Mouse (Mus musculus): Measurements from ENCODE around the gene Clec4a2. TPM values are rescaled to one million over a fixed set of nuclear protein-coding genes. Genes with fewer than 3 reads are reported as not detected.

The Clec4a2 gene
- polyA plus RNA-seq, 1 experiment from 2014 or later: 1.6 TPM

Other genes with a start within 250 kb of the Clec4a2 start
- gene Necap1, start 232.0 kb upstream of the Clec4a2 start, polyA plus RNA-seq (2016; fragmentation: Nextera tagmentation; extraction: Ambion mirVana): 85.2 and 87.1 TPM in 2 replicates
- gene Clec4a1, start 184.6 kb upstream of the Clec4a2 start, polyA plus RNA-seq (2016; fragmentation: Nextera tagmentation; extraction: Ambion mirVana): 1.1 and 1.6 TPM in 2 replicates
- 0.49 and 0.94 TPM in 2 replicates for gene Clec4a3, start 153.9 kb upstream of the Clec4a2 start, polyA plus RNA-seq (2016; fragmentation: Nextera tagmentation; extraction: Ambion mirVana)
- gene Clec4a4, start 116.1 kb upstream of the Clec4a2 start, polyA plus RNA-seq (2016; fragmentation: Nextera tagmentation; extraction: Ambion mirVana): not detected in 2 replicates
- not detected in 2 replicates for gene Clec4b1, start 56.5 kb upstream of the Clec4a2 start, polyA plus RNA-seq (2016; fragmentation: Nextera tagmentation; extraction: Ambion mirVana)
- not detected in 2 replicates for gene Clec4b2, start 66.5 kb downstream of the Clec4a2 start, polyA plus RNA-seq (2016; fragmentation: Nextera tagmentation; extraction: Ambion mirVana)
- 0.85 and 1.2 TPM in 2 replicates for gene Clec4n, start 123.4 kb downstream of the Clec4a2 start, polyA plus RNA-seq (2016; fragmentation: Nextera tagmentation; extraction: Ambion mirVana)
- 0.26 TPM in 1 of 2 replicates, not detected in the other for gene Clec4d, start 155.7 kb downstream of the Clec4a2 start, polyA plus RNA-seq (2016; fragmentation: Nextera tagmentation; extraction: Ambion mirVana)
- not detected in 2 replicates for gene Clec4e, start 183.4 kb downstream of the Clec4a2 start, polyA plus RNA-seq (2016; fragmentation: Nextera tagmentation; extraction: Ambion mirVana)
- not detected in 2 replicates for gene Vmn2r19, start 201.9 kb downstream of the Clec4a2 start, polyA plus RNA-seq (2016; fragmentation: Nextera tagmentation; extraction: Ambion mirVana)